Mouse (Mus musculus) lung, adult 18-20 months (tissue): ENCODE measurements around the gene Trim42.

ENCODE experiments used
- DNase-seq, 2 experiments: peaks; one replicate each; pipeline ENCODE4 v3.0.0; 2022; ENCODE audit warnings: mixed read lengths in 2 of 2

Trim42 gene

GRCm38 (mm10) chr9:97369591-97369990 lies at the start of gene Trim42:
TSS of gene Trim42 (minus strand) at chr9:97369958.
- DNase-seq, result no peak

- DNase-seq, result no peak
These were observed 45.3 kb upstream of the Trim42 start for GRCm38 (mm10) chr9:97414876-97415668.

- no peak for DNase-seq
These were observed 38.4 kb upstream of the Trim42 start for GRCm38 (mm10) chr9:97408142-97408541.

GRCm38 (mm10) chr9:97356441-97356840 lies 13.3 kb downstream of the Trim42 start:
- no peak for DNase-seq

GRCm38 (mm10) chr9:97344767-97345297 lies 24.9 kb downstream of the Trim42 start:
- peak; percentile 37 to 59 for DNase-seq

- DNase-seq, result peak in 1 of 2 experiments; percentile 5
These were observed 28.0 kb downstream of the Trim42 start for GRCm38 (mm10) chr9:97341772-97342171.

- DNase-seq, result peak in 1 of 2 experiments; percentile 9
These were observed 46.9 kb downstream of the Trim42 start for GRCm38 (mm10) chr9:97322846-97323245.

- DNase-seq, result no peak
These were observed 47.6 kb downstream of the Trim42 start for GRCm38 (mm10) chr9:97322120-97322519.

- no peak for DNase-seq
These were observed 54.2 kb downstream of the Trim42 start for GRCm38 (mm10) chr9:97315421-97316055.

- DNase-seq, result no peak
These were observed 58.1 kb downstream of the Trim42 start for GRCm38 (mm10) chr9:97311614-97312013.

GRCm38 (mm10) chr9:97309509-97310053 lies 60.2 kb downstream of the Trim42 start:
- no peak for DNase-seq

GRCm38 (mm10) chr9:97307705-97308485 lies 61.9 kb downstream of the Trim42 start:
- peak in 1 of 2 experiments; percentile 3 for DNase-seq
